ENCODE assay signal across 8 mouse cellular contexts in genomic region chr12:26884156-26884555, GRCm38 (mm10).
DNase-seq lines count a peak whose midpoint lies in the region; ATAC-seq and TF ChIP-seq lines count a peak whose summit lies in the region.

No protein-coding gene starts in this region.

- no peaks in the 10 kb centered on the region for H3K9me3 ChIP-seq in kidney, embryonic 14.5 days (ENCODE audit: control insufficient read depth, low read length)
- no peaks in the 10 kb centered on the region for H3K9me3 ChIP-seq in hindbrain, embryonic 11.5 days (ENCODE audit: control insufficient read depth, low read length)
- H3K9me3 ChIP-seq in midbrain, postnatal 0 days (ENCODE audit: low read length), result no peaks in the 10 kb centered on the region

- intact Hi-C loops in gastrocnemius, postnatal 14 days (cut with DNase I; ENCODE audit: low total_unique reads), result no loop called here

- no peak overlapping the region for H3K4me2 ChIP-seq in kidney, embryonic 14.5 days (replicated peaks; ENCODE audit: low read depth, low read length)
- no peak overlapping the region for H3K4me2 ChIP-seq in hindbrain, embryonic 11.5 days (replicated peaks; ENCODE audit: low read depth, low read length)
- H3K4me2 ChIP-seq in midbrain, postnatal 0 days (ENCODE audit: low read depth, low read length, poor library complexity, severe bottlenecking), result no peak overlapping the region

- peak; percentile 78 for ATAC-seq in kidney, embryonic 14.5 days (ENCODE audit: low FRiP score, low TSS enrichment)
- no peak for ATAC-seq in hindbrain, embryonic 11.5 days (ENCODE audit: low FRiP score)
- no peak for ATAC-seq in midbrain, postnatal 0 days (ENCODE audit: low FRiP score)
- no peak for ATAC-seq in inflammation-experienced regulatory T-cells, adult 6 months
- no peak for ATAC-seq in granulocyte monocyte progenitor cell, adult 5-6 weeks (replicated peaks; ENCODE audit: poor library complexity, severe bottlenecking)

- TF ChIP-seq CTCF in midbrain, postnatal 0 days (IDR thresholded peaks at IDR 0.05), result no peak

- no peaks in the 10 kb centered on the region for H3K27me3 ChIP-seq in kidney, embryonic 14.5 days (ENCODE audit: control insufficient read depth, insufficient read depth, low read length)
- no peaks in the 10 kb centered on the region for H3K27me3 ChIP-seq in hindbrain, embryonic 11.5 days (ENCODE audit: control insufficient read depth, insufficient read depth, low read length)
- H3K27me3 ChIP-seq in midbrain, postnatal 0 days (ENCODE audit: insufficient read depth, low read length), result no peaks in the 10 kb centered on the region

- no peak overlapping the region for H3K9ac ChIP-seq in kidney, embryonic 14.5 days (ENCODE audit: low read depth, low read length)
- H3K9ac ChIP-seq in hindbrain, embryonic 11.5 days (ENCODE audit: low read depth, low read length), result no peak overlapping the region
- H3K9ac ChIP-seq in midbrain, postnatal 0 days (replicated peaks; ENCODE audit: low read length, poor library complexity, severe bottlenecking), result no peak overlapping the region

- no peaks in the 10 kb centered on the region for H3K36me3 ChIP-seq in kidney, embryonic 14.5 days (ENCODE audit: control insufficient read depth, insufficient read depth, low read length)
- no peaks in the 10 kb centered on the region for H3K36me3 ChIP-seq in hindbrain, embryonic 11.5 days (ENCODE audit: control insufficient read depth, insufficient read depth, low read length)
- no peaks in the 10 kb centered on the region for H3K36me3 ChIP-seq in midbrain, postnatal 0 days (ENCODE audit: insufficient read depth, low read length)

- 31% methylated on average over 5 of the region's 5 CpGs for WGBS in kidney, embryonic 14.5 days
- WGBS in hindbrain, embryonic 11.5 days, result 58% methylated on average over 5 of the region's 5 CpGs
- WGBS in midbrain, postnatal 0 days, result 28% methylated on average over 5 of the region's 5 CpGs

- no peak overlapping the region for H3K4me3 ChIP-seq in kidney, embryonic 14.5 days (ENCODE audit: low read length)
- no peak overlapping the region for H3K4me3 ChIP-seq in hindbrain, embryonic 11.5 days (ENCODE audit: low read depth, low read length)
- H3K4me3 ChIP-seq in midbrain, postnatal 0 days (ENCODE audit: low read depth, low read length), result no peak overlapping the region

- no peak overlapping the region for H3K27ac ChIP-seq in kidney, embryonic 14.5 days (ENCODE audit: low read depth, low read length)
- H3K27ac ChIP-seq in hindbrain, embryonic 11.5 days (ENCODE audit: low read depth, low read length), result 0 out of 2 replicates have a peak overlapping the region, but pooled peaks have one; percentile 12
- H3K27ac ChIP-seq in midbrain, postnatal 0 days (ENCODE audit: low read depth, low read length), result peak overlapping the region; percentile 47

- DNase-seq in kidney, adult 18-20 months, result no peak
- DNase-seq in adrenal gland, postnatal 14 days, result peak; percentile 86
- no peak for DNase-seq in hindbrain, embryonic 11.5 days (ENCODE audit: low spot score)
- peak; percentile 31 for DNase-seq in midbrain, postnatal 0 days (ENCODE audit: low spot score)
- DNase-seq in gastrocnemius, postnatal 14 days, result no peak

- peaks cover 19% of the 10 kb centered on the region for H3K4me1 ChIP-seq in kidney, embryonic 14.5 days (ENCODE audit: control insufficient read depth, insufficient read depth, low read length)
- peaks cover 2% of the 10 kb centered on the region; the same call in 1 of the 2 replicates for H3K4me1 ChIP-seq in hindbrain, embryonic 11.5 days (replicated peaks; ENCODE audit: control insufficient read depth, insufficient read depth, low read length)
- peaks cover 5% of the 10 kb centered on the region; the same call in 1 of the 2 replicates for H3K4me1 ChIP-seq in midbrain, postnatal 0 days (ENCODE audit: insufficient read depth, low read length)

Comparison
In these comparisons a context has a peak if more than half of its experiments do, and no peak if none do; other contexts are left out.
1. DNase-seq: peak in adrenal gland, postnatal 14 days (single experiment) and midbrain, postnatal 0 days (single experiment); none in kidney, adult 18-20 months (single experiment), hindbrain, embryonic 11.5 days (single experiment) and gastrocnemius, postnatal 14 days (single experiment).